Mouse (Mus musculus): ENCODE measurements around the gene Fgf4.

- TF ChIP-seq CTCF (IDR thresholded peaks at IDR 0.05; ENCODE audit: low read depth, low read length) (no peak), EP300 (IDR thresholded peaks at IDR 0.05; ENCODE audit: insufficient read depth, low read depth, low read length) (no peak)
These were observed 49.4 kb downstream of the Fgf4 start, which contains the start of gene Fgf15 for GRCm38 (mm10) chr7:144896294-144897218.

Data from ES-Bruce4 (cell line).